Mouse (Mus musculus): ENCODE measurements at regions not wholly inside any gene's neighbourhood (a gene's known extent, or its start where the extent isn't known, plus 50 kb on each side); places are given as distances from the start of the nearest gene placed in this dataset.

DNA sequence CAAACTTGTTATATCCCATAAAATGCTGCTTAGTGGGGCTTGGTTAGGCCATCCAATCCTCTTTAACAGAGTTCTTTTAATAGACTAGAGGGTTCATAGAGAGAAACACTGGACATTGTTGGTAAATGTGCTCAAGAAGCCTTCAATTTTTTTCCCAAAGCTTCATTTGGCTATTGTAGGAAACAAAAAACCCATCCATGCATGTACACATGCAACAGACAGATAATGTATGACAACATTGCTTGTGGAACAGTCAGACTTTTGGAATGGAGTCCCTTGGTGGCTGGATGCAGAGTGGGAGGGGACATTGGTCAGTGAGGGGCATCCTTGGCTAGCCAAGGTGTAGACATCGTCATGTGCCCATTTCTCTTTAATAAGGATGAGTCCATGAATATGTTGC is 588.8 kb upstream of the Nrp1 start:
- no peak overlapping the region for H3K4me2 ChIP-seq (replicated peaks; ENCODE audit: low read depth, low read length)

GRCm38 (mm10) chr8:127771781-127772180 is 586.6 kb upstream of the Nrp1 start:
- no peak overlapping the region for H3K9ac ChIP-seq (ENCODE audit: low read depth, low read length)
- WGBS, result 63% methylated on average over 1 of the region's 1 CpGs
- ATAC-seq (ENCODE audit: low FRiP score, low TSS enrichment), result no peak

More for the DNA sequence above, 588.8 kb upstream of the Nrp1 start:
- no peak overlapping the region for H3K4me3 ChIP-seq (ENCODE audit: low read length)
- ATAC-seq (ENCODE audit: low FRiP score, low TSS enrichment), result no peak
- H3K4me1 ChIP-seq (ENCODE audit: control insufficient read depth, insufficient read depth, low read length), result no peaks in the 10 kb centered on the region
- no peak overlapping the region for H3K9ac ChIP-seq (ENCODE audit: low read depth, low read length)
- no peaks in the 10 kb centered on the region for H3K36me3 ChIP-seq (ENCODE audit: control insufficient read depth, insufficient read depth, low read length)
- no peaks in the 10 kb centered on the region for H3K27me3 ChIP-seq (ENCODE audit: control insufficient read depth, insufficient read depth, low read length)
- WGBS, result 97% methylated on average over 1 of the region's 1 CpGs
- no peak overlapping the region for H3K27ac ChIP-seq (ENCODE audit: low read depth, low read length)
- no peaks in the 10 kb centered on the region for H3K9me3 ChIP-seq (ENCODE audit: control insufficient read depth, low read length)

DNA sequence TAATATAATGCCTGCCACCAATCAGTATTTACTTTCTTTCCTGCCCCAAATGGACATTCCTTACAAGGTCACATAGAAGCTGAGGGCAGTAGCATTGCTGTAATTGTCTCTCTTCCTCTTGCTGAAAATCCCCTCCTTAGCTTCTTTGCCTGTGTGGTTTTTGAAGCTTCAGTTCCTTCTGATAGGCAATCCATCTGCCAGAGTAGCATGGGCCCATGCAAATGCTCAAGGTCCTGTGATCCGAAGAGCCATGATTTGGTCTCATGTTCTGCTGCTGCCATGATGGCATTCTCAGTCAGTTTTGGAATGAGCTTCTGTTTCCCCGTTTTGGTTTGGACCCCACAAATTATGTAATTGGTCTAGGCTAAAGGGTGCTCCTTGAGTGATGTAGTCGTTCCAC is 586.0 kb upstream of the Nrp1 start:
- no peaks in the 10 kb centered on the region for H3K27me3 ChIP-seq (ENCODE audit: control insufficient read depth, insufficient read depth, low read length)
- no peak overlapping the region for H3K9ac ChIP-seq (ENCODE audit: low read depth, low read length)
- H3K4me2 ChIP-seq (replicated peaks; ENCODE audit: low read depth, low read length), result no peak overlapping the region
- H3K4me1 ChIP-seq (ENCODE audit: control insufficient read depth, insufficient read depth, low read length), result no peaks in the 10 kb centered on the region
- no peaks in the 10 kb centered on the region for H3K9me3 ChIP-seq (ENCODE audit: control insufficient read depth, low read length)
- no peak overlapping the region for H3K4me3 ChIP-seq (ENCODE audit: low read length)
- H3K36me3 ChIP-seq (ENCODE audit: control insufficient read depth, insufficient read depth, low read length), result no peaks in the 10 kb centered on the region
- 87% methylated on average over 3 of the region's 3 CpGs for WGBS
- no peak for ATAC-seq (ENCODE audit: low FRiP score, low TSS enrichment)
- no peak overlapping the region for H3K27ac ChIP-seq (ENCODE audit: low read depth, low read length)

More at GRCm38 (mm10) chr8:127771781-127772180, 586.6 kb upstream of the Nrp1 start:
- Histone ChIP-seq H3K4me1 (ENCODE audit: control insufficient read depth, insufficient read depth, low read length) (no peaks in the 10 kb centered on the region), H3K4me3 (ENCODE audit: low read length) (no peak overlapping the region), H3K4me2 (replicated peaks; ENCODE audit: low read depth, low read length) (no peak overlapping the region), H3K9me3 (ENCODE audit: control insufficient read depth, low read length) (no peaks in the 10 kb centered on the region), H3K27me3 (ENCODE audit: control insufficient read depth, insufficient read depth, low read length) (no peaks in the 10 kb centered on the region), H3K27ac (ENCODE audit: low read depth, low read length) (no peak overlapping the region), H3K36me3 (ENCODE audit: control insufficient read depth, insufficient read depth, low read length) (no peaks in the 10 kb centered on the region)

GRCm38 (mm10) chr8:127772917-127773316 is 585.5 kb upstream of the Nrp1 start:
- Histone ChIP-seq H3K9me3 (ENCODE audit: control insufficient read depth, low read length) (no peaks in the 10 kb centered on the region), H3K4me2 (replicated peaks; ENCODE audit: low read depth, low read length) (no peak overlapping the region), H3K9ac (ENCODE audit: low read depth, low read length) (no peak overlapping the region), H3K4me3 (ENCODE audit: low read length) (no peak overlapping the region), H3K36me3 (ENCODE audit: control insufficient read depth, insufficient read depth, low read length) (no peaks in the 10 kb centered on the region), H3K27me3 (ENCODE audit: control insufficient read depth, insufficient read depth, low read length) (no peaks in the 10 kb centered on the region), H3K4me1 (ENCODE audit: control insufficient read depth, insufficient read depth, low read length) (no peaks in the 10 kb centered on the region), H3K27ac (ENCODE audit: low read depth, low read length) (no peak overlapping the region)
- 83% methylated on average over 2 of the region's 2 CpGs for WGBS
- no peak for ATAC-seq (ENCODE audit: low FRiP score, low TSS enrichment)

DNA sequence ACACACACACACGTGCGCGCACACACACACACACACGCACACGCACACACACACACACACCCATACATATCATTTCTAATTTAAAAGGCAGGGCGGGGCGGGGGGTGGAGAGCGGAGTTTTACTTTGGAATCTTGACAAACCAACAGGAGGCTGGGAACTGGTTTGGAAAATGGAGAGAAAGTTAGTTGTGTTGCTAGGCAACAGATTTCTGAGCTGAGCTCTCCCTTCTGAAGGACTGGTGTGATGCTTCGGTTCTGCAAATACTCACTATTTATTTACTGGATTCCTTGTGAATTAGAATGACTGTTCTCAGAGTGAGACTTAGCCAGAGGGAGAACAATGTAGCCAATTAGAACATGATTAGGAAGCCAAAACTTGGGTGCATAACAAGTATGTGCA is 583.8 kb upstream of the Nrp1 start:
- H3K9me3 ChIP-seq (ENCODE audit: control insufficient read depth, low read length), result no peaks in the 10 kb centered on the region
- H3K27me3 ChIP-seq (ENCODE audit: control insufficient read depth, insufficient read depth, low read length), result no peaks in the 10 kb centered on the region
- no peak overlapping the region for H3K9ac ChIP-seq (ENCODE audit: low read depth, low read length)
- H3K36me3 ChIP-seq (ENCODE audit: control insufficient read depth, insufficient read depth, low read length), result no peaks in the 10 kb centered on the region
- no peaks in the 10 kb centered on the region for H3K4me1 ChIP-seq (ENCODE audit: control insufficient read depth, insufficient read depth, low read length)
- H3K4me2 ChIP-seq (replicated peaks; ENCODE audit: low read depth, low read length), result no peak overlapping the region
- WGBS, result 89% methylated on average over 9 of the region's 9 CpGs
- no peak for ATAC-seq (ENCODE audit: low FRiP score, low TSS enrichment)
- H3K27ac ChIP-seq (ENCODE audit: low read depth, low read length), result no peak overlapping the region
- H3K4me3 ChIP-seq (ENCODE audit: low read length), result no peak overlapping the region

GRCm38 (mm10) chr8:127775160-127775559 is 583.2 kb upstream of the Nrp1 start:
- H3K4me2 ChIP-seq (replicated peaks; ENCODE audit: low read depth, low read length), result no peak overlapping the region
- H3K36me3 ChIP-seq (ENCODE audit: control insufficient read depth, insufficient read depth, low read length), result no peaks in the 10 kb centered on the region
- no peak for ATAC-seq (ENCODE audit: low FRiP score, low TSS enrichment)
- WGBS, result 9% methylated on average over 1 of the region's 1 CpGs
- no peaks in the 10 kb centered on the region for H3K9me3 ChIP-seq (ENCODE audit: control insufficient read depth, low read length)
- H3K9ac ChIP-seq (ENCODE audit: low read depth, low read length), result no peak overlapping the region
- H3K4me3 ChIP-seq (ENCODE audit: low read length), result no peak overlapping the region
- no peaks in the 10 kb centered on the region for H3K4me1 ChIP-seq (ENCODE audit: control insufficient read depth, insufficient read depth, low read length)
- H3K27me3 ChIP-seq (ENCODE audit: control insufficient read depth, insufficient read depth, low read length), result no peaks in the 10 kb centered on the region
- H3K27ac ChIP-seq (ENCODE audit: low read depth, low read length), result no peak overlapping the region

- no peak for ATAC-seq (ENCODE audit: low FRiP score, low TSS enrichment)
- Histone ChIP-seq H3K9ac (ENCODE audit: low read depth, low read length) (no peak overlapping the region), H3K36me3 (ENCODE audit: control insufficient read depth, insufficient read depth, low read length) (no peaks in the 10 kb centered on the region), H3K4me3 (ENCODE audit: low read length) (no peak overlapping the region), H3K4me2 (replicated peaks; ENCODE audit: low read depth, low read length) (no peak overlapping the region), H3K9me3 (ENCODE audit: control insufficient read depth, low read length) (no peaks in the 10 kb centered on the region), H3K4me1 (ENCODE audit: control insufficient read depth, insufficient read depth, low read length) (no peaks in the 10 kb centered on the region), H3K27me3 (ENCODE audit: control insufficient read depth, insufficient read depth, low read length) (no peaks in the 10 kb centered on the region), H3K27ac (ENCODE audit: low read depth, low read length) (no peak overlapping the region)
- WGBS, result 67% methylated on average over 7 of the region's 7 CpGs
Measured at GRCm38 (mm10) chr8:127775747-127776146, 582.7 kb upstream of the Nrp1 start.

- no peaks in the 10 kb centered on the region for H3K4me1 ChIP-seq (ENCODE audit: control insufficient read depth, insufficient read depth, low read length)
- H3K27ac ChIP-seq (ENCODE audit: low read depth, low read length), result no peak overlapping the region
- no peak overlapping the region for H3K9ac ChIP-seq (ENCODE audit: low read depth, low read length)
- H3K36me3 ChIP-seq (ENCODE audit: control insufficient read depth, insufficient read depth, low read length), result no peaks in the 10 kb centered on the region
- H3K9me3 ChIP-seq (ENCODE audit: control insufficient read depth, low read length), result no peaks in the 10 kb centered on the region
- no peak overlapping the region for H3K4me2 ChIP-seq (replicated peaks; ENCODE audit: low read depth, low read length)
- 46% methylated on average over 4 of the region's 4 CpGs for WGBS
- H3K27me3 ChIP-seq (ENCODE audit: control insufficient read depth, insufficient read depth, low read length), result no peaks in the 10 kb centered on the region
- H3K4me3 ChIP-seq (ENCODE audit: low read length), result no peak overlapping the region
- ATAC-seq (ENCODE audit: low FRiP score, low TSS enrichment), result no peak
Measured at GRCm38 (mm10) chr8:127778352-127779020, 579.9 kb upstream of the Nrp1 start.

GRCm38 (mm10) chr8:127779021-127779689 is 579.2 kb upstream of the Nrp1 start:
- no peaks in the 10 kb centered on the region for H3K9me3 ChIP-seq (ENCODE audit: control insufficient read depth, low read length)
- ATAC-seq (ENCODE audit: low FRiP score, low TSS enrichment), result no peak
- no peaks in the 10 kb centered on the region for H3K4me1 ChIP-seq (ENCODE audit: control insufficient read depth, insufficient read depth, low read length)
- no peaks in the 10 kb centered on the region for H3K27me3 ChIP-seq (ENCODE audit: control insufficient read depth, insufficient read depth, low read length)
- no peak overlapping the region for H3K9ac ChIP-seq (ENCODE audit: low read depth, low read length)
- H3K4me3 ChIP-seq (ENCODE audit: low read length), result no peak overlapping the region
- no peak overlapping the region for H3K27ac ChIP-seq (ENCODE audit: low read depth, low read length)
- WGBS, result 52% methylated on average over 7 of the region's 7 CpGs
- no peak overlapping the region for H3K4me2 ChIP-seq (replicated peaks; ENCODE audit: low read depth, low read length)
- H3K36me3 ChIP-seq (ENCODE audit: control insufficient read depth, insufficient read depth, low read length), result no peaks in the 10 kb centered on the region
